Mouse (Mus musculus): ENCODE measurements around the gene Ubxn6.
"Not testable (repeated sequence)": the region's sequence is repeated elsewhere in the genome, so short reads cannot be mapped to it uniquely, and the experiment has no call there.

The Ubxn6 gene

DNA sequence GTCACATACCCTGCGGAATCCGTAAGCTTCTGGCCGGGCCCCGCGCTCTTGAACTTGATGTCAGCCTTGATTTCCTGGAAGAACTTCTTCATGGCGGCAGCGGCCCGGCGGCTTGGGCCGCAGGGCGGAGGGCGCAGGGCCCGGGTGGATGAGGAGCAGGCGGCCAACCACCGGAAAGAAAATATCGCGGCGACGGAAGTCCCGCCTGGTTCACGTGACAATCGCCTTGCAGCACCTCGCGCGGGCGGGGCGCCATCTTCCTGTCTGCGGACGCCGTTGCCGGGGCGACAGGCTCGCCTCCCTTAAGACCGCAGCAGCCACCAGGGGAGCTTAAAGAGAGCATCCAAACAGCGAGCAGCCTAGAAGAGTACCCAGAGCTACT, at the start of gene Ubxn6:
Gene Ubxn6, minus strand, starts transcription at position 202 of the 382 bp plus-strand sequence.
- peak; percentile 98 for DNase-seq (ENCODE audit: low spot score)

DNA sequence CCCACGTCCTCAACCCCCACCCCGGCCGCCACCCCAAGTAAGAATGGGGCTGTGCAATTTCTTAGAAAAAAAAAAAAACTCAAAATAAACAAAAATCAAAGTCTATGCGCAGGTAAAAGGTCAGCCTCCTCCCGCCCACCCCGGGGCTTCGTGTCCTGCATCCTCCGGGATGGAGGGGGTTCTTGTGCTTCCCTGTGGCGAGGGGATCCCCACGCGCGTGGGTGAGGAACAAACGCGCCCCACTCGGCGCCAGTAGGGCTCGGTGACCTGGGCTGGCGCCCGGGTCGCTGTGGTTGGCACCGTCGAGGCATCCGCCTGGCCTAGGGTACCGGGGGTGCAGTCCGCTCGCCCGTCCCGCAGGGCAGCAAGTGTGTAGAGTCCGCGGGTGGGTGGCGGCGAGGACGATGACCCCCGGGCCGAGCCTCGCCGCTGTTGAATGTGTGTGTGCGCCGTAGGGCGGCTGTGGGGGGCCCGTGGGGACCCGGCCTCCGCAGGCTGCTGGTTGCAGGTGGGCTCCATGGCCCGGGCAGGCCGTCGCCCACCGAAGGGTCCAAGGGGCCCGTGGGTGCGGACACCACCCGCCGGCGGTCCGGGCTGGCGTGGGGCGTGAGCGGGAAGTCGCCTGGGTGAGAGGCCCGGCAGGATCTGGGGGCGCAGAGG, 49.0 kb upstream of the Ubxn6 start:
- DNase-seq (ENCODE audit: low spot score): no peak

DNA sequence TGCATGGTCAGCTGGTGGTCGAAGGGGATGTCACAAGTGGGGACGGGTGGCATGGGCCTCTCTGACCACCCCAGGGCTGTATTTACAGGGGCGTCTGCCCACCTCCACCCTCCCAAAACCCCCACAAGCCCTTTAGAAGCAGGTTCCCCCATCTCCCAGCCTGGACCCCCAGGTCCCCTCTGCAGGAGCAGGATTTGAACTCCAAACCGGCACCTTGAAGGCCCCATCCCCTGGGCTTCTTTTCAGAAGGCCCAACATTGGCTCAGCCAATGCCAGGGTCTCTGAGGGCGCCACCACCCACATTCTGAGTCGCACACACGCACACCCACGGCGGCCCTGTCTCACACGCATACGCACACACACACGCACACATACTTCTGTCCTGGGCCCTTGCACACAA, 48.3 kb upstream of the Ubxn6 start:
- DNase-seq (ENCODE audit: low spot score): no peak

DNA sequence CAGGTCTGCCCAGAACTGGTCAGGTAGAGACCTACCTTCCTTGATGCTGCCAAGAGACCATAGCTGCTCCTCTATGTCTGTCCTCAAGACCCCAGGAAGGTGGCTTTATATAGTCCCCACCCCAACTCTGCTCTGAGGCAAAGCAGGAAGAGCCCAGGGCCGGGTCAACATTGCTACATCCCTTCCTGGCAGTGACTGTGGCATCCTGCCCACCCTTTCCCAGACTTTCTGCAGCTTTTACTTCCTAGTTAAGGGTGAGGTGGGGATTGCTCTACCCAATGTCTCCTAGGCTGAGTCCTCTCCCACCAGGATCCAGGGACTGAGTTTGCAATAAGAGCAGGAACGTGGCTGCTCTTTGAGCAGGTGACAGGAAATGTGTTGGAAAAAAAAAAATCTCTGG, 47.0 kb upstream of the Ubxn6 start, which contains the start of gene Lrg1:
Gene Lrg1, minus strand, starts transcription at position 176 of the 400 bp plus-strand sequence.
- no peak for DNase-seq (ENCODE audit: low spot score)

DNA sequence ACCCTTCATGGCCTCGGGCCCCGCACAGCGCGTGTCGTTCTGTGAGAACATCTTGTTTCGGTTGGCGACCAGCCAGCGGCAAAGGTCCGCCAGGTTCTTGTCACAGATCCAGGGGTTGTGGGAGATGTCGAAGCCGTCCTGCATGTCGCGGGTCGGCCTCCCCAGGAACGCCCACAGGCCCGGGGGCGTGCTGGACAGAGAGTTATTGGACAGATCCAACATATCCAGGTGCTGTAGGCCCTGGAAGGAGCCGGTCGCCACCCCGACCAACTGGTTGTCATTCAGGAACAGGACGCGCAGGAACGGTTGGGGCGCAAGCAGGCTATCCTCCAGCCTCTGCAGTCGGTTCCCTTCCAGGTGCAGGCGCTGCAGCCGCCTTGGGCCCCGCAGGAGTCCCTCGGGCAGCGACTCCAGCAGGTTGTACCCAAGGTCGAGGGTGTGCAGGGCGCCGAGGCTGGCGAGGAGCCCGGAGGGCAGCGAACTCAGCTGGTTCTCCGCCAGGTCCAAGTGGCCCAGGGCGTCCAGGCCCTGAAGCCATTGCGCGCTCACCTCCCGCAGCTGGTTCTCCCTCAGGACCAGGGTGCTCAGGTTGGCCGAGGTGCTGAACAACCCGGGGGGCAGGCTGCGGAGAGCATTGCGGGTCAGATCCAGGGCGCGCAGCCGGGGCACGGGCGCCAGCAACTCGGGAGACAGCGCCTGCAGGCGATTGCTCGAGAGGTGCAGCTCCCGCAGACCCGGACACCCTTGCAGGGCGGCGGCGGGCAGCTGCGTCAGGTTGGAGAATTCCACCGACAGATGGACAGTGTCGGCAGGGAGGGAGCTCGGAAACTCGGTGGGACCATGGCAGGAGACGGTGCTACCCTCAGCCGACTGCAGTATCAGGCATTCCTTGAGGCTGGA, 45.4 kb upstream of the Ubxn6 start:
- DNase-seq (ENCODE audit: low spot score): no peak

DNA sequence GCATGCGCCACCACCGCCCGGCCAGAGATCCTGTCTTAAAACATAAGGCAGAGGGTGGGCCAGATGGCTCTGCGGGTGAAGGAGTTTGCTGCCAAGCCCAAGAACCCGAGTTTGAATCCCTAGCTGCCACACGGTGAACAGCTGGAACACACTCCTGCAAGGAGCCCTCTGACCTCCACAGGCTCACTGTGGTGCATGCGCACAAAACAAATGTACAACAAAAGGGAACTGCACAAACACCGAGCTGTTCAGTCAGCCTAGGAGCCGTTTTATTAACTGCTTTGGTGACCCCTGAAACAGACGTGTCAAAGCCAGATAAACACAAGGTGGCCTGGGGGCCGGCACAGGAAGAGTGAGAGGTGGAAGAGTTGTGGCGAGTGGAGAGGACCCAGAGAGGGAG, 44.6 kb upstream of the Ubxn6 start:
- DNase-seq (ENCODE audit: low spot score): no peak

DNA sequence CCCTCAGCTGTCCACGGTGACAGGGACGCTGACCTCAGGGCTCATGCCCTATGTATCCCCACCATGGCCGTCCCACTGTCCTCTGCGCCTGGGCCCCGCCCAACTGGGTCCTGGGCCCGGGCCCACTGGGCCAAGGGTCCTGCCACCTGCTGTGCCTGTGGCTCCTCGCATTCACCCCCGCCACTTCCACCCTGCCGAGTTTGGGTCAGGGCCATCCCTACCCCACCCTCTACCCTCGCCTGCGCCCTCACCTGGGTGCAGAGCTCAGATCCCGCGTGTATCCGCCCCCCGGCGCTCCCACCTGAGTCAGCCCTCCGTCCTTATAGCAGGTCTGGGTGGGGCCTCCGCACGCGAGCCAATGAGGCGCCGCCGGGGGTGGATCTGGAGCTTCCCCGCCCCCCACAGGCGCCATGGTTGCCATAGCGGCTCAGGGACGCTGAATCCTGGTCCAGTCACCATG, 42.5 kb upstream of the Ubxn6 start, which contains the start of gene Plin5:
Gene Plin5, minus strand, starts transcription at position 346 of the 460 bp plus-strand sequence.
- DNase-seq (ENCODE audit: low spot score): peak; percentile 70

DNA sequence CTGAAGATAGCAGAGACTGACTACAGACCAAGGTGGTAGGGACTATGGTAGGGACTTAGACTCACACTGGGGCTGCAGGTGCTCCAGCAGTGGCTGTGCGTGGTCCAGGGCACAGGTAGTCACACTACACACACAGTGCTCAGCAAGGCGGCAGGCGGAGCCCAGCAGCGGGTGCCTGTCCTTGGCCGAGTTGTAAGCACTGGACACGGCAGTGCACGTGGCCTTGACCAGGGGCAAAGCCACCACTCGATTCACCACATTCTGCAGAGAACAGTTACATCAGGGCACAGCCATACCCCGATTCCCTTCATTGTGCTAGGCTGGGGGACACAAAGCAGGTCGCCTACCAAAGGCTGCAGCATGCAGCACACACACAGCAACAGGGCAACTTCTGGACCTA, 41.4 kb upstream of the Ubxn6 start:
- no peak for DNase-seq (ENCODE audit: low spot score)

DNA sequence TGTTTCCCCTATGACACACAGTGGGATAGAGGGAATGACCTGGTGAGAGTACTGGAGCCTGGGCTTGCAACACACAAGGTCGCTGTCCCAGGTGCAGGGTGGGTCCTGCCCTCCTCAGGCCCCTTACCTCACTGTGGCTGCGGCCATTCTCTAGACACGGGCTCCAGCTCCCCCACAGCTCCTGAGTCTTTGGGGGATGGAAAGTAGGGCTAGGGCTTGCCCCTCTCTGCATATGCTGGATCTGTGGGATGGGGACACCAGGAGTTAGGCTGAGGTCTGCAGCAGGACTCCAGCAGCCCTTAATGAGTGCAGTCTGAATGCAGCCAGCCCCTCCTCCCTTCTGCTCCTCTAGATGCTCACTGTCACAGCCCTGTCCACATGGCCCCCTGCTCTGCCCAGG, 37.9 kb upstream of the Ubxn6 start:
- DNase-seq (ENCODE audit: low spot score): no peak

DNA sequence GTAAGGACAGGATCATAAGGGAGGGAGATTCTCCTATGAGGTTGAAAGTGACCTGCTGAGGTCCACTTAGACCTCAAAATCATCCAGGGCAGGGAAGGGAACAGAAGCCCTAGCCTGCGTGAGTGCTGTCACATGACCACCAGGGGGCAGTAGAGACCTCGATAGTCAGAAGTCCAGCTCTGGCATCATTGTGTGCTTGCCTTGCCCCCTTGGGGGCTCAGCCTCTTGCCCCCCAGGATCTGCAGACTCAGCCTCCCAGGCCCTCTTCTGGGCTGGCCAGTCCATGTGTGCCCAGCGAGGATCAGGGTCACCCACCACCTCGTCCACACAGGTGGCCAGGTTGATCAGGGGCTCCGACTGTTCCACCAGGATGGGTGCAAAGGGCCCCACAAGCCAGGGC, 37.0 kb upstream of the Ubxn6 start:
- DNase-seq (ENCODE audit: low spot score): peak; percentile 93

DNA sequence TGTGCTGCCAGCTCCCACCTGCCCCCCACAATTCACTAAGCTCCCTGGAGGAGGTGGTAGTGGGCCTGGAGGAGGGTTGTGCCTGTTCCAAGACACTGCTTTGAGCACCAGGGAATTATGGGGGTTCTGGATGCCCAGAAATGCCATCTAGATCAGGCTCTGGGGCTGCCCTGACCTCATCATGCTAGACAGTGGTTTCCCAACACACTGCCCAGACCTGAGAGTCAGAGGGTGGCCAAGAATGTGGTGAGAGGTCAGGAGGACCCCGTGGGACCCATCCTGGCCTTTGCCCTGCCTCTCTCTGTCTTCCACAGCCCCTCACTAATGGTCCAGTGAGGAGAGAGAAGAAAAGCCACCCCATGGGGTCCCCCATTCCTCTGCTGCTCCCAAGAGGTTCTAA, 36.2 kb upstream of the Ubxn6 start:
- no peak for DNase-seq (ENCODE audit: low spot score)

DNA sequence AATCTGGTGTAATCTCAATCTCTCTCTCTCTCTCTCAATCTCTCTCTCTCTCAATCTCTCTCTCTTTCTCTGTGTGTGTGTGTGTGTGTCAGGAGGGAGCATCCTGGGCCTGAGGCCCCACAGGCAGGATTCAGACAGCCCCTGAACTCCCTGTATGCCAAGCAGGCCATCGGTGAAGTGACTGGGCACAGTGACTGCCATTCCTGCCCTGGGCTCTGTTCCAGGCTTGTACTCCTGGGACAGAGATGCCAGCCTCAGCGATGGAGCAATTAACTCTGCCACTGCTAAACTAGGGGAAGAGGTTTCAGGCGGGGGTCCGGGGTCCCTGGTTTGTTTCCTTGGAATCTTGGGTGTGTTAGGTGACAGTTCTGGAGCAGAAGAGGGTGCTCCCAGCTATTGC, 35.7 kb upstream of the Ubxn6 start:
- DNase-seq (ENCODE audit: low spot score): no peak

DNA sequence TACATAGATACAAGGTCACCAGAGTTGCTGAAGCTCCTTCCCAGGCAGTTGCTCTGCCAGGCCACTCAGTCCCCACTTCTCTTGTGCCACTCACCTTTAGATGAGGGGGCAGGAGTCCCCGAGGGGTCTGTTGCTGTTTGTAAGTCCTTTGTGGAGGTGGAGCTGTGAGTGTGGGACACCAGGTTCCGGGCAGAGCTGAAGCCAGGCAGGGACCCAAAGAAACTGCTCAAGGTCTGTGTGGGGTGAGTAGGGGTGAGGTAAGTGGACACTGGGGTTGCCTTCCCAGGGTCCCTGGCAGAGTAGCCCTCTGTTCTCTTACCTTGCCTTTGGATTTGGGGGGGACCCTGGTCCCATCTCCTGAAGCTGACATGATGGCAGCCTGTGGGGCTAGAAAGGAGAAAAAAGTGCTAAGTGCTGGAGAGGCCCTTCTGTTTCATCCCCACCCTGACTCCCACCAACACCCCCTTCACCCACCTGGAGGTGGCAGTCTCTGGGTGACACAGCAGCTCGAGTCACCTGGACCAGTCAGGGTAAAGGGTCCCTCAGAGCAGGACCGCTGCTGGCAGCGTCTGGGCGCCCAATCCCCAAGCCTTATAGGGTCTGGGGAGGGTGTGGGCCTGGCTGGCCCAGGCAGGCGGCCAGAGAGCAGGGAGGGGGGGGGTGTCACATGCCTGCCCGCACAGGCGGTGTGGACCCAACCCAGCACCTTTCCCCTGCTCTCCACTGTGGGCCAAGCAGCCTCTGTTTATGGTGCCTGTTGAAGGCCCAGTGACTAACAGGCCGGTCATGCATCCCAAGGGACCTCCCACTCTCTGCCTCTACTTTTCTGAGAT, 34.6 kb upstream of the Ubxn6 start, which contains the start of gene Plin4:
Gene Plin4, minus strand, starts transcription at position 585 of the 833 bp plus-strand sequence.
- DNase-seq (ENCODE audit: low spot score): no peak

DNA sequence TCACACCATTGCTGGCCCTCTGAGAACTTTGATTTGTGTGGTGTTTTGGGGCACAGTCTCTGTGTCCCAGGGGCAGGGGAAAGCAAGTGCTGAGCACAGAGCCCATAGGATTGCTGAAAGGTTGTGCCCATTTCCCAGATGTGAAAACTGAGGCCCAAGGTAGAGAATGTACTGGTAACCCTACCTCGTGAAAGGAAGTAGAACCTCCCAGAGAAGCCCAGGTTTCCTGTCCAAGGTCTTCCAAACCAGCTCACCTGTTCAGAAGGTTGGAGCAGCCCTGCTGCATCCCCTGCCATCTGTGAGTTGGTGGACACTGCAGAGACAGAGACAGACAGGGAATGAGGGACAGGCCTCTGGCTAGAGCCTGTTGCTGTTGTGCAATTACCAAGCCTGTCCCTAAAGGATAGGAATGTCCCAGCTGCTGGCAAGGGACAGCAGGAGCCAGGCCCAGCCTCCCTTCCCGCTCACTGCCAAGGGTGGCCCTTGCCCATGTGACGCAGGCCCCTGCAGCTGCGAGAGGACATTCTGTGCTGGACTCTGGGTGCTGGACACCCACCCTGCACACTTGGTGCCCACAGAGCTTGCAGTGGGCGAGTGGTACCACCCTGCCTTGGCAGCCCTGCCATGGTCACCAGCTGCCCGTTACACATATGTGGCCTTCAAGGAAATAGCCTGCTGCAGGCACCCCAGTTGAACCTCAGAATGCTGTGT, 33.7 kb upstream of the Ubxn6 start:
- DNase-seq (ENCODE audit: low spot score): no peak

DNA sequence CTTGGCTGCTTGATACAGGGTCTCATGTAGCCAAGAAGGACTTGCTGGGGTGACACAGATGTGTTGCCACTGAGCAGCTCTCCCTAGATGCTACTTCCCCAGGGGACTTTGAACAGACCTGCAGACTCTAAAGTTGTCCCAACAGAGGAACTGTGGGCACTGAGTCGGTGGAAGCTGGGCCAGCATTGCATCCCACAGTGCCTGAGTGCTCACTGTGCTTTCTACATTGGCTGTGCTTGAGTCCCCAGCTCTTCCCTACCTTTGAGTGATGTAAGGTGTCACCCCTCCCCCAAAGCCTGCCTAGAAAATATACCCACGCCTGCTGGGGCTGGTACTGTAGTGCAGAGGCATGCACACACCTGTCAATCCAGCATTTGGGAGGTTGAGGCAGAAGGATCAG, 32.9 kb upstream of the Ubxn6 start:
- DNase-seq (ENCODE audit: low spot score): no peak

DNA sequence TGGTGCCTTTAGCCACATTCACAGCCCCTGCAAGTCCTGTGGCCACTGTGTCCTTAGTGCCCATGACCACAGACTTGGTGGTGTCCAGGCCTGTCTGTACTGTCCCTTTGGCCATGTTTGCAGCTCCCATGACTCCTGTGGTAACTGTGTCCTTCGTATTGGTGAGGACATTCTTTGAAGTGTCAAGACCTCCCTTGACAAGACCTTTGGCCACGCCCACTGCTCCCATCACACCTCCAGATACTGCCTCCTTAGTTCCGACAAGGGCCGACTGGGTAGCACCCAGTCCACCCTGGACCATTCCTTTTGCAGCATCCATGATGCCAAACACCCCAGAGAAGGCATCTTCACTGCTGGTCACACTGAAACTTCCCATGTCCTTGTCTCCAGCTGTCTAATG, 32.2 kb upstream of the Ubxn6 start:
- no peak for DNase-seq (ENCODE audit: low spot score)

DNA sequence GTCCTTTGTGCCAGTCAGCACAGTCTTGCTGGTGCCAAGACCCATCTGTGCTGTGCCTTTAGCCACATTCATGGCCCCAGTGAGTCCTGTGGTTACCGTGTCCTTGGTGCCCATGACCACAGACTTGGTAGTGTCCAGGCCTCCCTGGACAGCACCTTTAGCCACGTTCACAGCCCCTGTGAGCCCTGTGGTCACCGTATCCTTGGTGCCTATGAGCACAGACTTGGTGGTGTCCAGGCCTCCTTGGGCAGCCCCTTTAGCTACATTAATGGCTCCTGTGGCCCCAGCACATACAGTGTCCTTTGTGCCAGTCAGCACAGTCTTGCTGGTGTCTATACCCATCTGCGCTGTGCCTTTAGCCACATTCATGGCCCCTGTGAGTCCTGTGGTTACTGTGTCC, 31.6 kb upstream of the Ubxn6 start:
- DNase-seq (ENCODE audit: low spot score): not testable (repeated sequence)

DNA sequence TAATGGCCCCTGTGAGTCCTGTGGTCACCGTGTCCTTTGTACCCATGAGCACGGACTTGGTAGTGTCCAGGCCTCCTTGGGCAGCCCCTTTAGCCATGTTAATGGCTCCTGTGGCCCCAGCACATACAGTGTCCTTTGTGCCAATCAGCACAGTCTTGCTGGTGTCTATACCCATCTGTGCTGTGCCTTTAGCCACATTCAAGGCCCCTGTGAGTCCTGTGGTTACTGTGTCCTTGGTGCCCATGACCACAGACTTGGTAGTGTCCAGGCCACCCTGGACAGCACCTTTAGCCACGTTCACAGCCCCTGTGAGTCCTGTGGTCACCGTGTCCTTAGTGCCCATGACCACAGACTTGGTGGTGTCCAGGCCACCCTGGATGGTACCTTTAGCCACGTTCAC, 30.0 kb upstream of the Ubxn6 start:
- DNase-seq (ENCODE audit: low spot score): not testable (repeated sequence)

DNA sequence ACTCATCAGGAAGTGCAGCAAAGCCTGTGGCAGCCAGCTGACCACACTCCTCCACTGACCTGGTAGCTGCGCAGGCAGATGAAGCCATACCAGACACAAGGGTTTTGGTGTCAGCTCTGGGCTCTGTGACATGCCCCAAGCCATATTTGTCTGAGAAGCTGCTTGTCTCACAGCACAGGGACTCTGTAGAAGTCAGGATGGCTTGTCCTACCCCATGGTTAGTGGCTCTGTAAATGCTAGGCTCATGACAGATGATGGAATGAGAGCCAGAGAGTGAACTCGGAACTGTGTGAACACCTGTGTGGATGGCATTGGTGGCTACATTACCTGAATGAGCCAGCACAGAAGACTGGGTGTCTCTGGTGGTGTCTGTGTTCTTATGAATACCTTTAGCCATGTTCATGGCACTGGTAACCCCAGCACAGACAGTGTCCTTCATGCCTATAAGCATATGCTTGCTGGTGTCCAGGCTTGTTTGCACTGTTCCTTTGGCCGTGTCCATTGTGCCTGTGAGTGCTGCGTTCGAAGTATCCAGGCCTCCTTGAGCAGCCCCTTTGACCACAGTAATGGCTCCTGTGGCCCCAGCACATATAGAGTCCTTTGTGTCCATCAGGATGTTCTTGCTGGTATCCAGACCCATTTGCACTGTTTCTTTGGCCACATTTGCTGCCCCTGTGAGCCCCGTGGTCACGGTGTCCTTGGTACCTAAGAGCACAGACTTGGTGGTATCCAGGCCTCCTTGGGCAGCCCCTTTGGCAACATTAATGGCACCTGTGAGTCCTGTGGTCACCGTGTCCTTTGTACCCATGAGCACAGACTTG, 28.8 kb upstream of the Ubxn6 start:
- DNase-seq (ENCODE audit: low spot score): no peak

DNA sequence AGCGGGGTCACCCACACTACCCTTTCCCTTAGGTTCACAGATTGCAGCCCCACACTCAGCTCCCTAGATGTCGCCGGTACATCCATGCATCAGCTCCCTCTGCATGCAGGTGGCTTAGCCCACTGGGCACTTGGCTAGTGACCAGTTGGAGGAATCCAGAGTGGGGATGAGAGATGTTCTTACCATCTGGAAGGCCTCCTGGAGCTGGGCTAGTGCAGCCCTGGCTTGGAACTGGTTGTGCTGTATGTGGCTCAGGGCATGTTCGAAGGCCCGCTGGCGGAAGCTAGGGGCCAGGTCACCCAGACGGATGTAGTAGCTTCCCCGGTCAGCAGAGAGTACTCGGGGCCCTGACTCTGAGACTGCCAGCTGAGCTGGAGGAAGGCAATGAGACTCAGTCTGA, 28.1 kb upstream of the Ubxn6 start:
- no peak for DNase-seq (ENCODE audit: low spot score)

DNA sequence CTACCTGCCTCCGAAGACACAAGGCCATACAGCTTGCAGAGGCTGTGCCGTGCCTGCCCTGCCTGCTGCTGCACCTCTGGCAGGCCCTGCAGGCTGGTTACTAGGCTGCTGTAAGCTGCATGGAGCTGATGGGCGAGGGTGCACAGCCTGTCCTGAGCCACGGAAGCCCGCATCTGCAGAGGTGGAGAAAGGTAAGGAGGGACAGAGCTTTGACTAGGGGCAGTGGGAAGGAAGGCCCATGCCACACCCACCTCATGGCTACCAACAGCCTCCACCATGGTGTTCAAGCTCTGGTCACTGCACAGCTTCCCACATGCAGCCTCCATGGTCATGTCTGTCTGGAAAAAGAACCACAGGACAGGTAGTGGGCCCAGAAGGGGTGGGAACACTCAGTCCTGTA, 27.3 kb upstream of the Ubxn6 start:
- DNase-seq (ENCODE audit: low spot score): no peak
